Mouse (Mus musculus) left cerebral cortex, adult 8-10 months (tissue): ENCODE measurements at regions not wholly inside any gene's neighbourhood (a gene's known extent, or its start where the extent isn't known, plus 50 kb on each side); places are given as distances from the start of the nearest gene placed in this dataset.

Experiments
- DNase-seq, 2 experiments: peaks; one replicate each; pipeline ENCODE4 v3.0.0; 2022; ENCODE audit warnings: low spot score in 2 of 2

DNA sequence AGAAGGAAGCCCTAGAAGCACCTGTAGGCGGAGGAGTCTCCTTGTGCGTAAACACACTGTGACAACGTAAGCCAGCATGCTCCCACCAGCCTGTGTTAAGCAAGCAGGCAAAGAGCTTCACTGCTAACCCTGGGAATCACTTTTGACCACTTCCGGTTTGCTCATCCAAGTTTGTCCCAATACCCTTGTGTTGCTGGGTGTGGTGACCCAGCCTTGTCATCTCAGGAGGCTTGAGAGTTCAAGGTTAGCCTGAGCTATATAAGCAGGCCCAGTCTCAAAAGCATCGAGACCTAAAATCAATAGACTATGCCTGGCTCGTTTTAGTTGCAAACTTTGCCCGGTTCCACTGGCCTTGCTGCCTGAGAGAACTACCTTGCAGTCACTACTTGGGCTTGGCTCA, 175.2 kb upstream of the Sall1 start:
- DNase-seq: no peak

DNA sequence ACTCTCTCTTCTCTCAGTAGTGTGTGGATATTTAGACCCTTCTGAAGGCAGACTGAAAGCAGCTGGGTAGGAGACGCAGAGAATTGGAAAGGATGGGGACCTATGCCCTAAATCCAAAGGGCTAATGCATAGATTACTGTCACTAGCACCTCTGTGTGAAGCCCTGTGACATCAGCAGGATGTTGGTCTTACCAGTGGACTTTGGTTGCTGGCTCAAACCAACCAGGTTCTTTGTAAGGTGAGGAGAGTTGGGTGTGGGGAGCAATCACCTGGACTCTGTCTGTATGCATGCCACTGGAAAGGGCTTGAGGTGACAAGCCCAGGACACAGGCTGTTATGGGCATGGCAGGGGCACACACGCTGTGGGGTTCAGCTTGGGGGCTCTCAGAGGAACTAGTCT, 173.7 kb upstream of the Sall1 start:
- DNase-seq: no peak

DNA sequence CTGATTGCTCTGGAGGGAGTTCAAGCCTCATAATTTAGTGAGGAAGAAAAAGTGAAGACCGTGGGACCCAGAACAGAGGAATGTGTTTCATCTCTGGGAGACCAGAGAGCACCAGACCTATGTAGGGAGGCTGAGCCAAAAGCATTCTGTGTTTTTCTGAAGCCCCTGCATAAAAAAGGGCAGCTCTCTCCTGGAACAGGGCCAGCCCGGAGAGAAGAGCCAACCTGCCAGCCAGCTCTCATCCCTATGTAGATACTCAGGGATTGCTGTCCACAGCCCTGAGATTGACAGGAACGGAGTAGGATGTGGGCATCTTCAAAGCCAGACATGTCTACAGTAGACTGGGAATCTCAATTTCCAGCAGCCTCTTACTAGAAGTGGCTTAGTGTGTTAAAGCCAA, 168.0 kb upstream of the Sall1 start:
- DNase-seq: no peak

DNA sequence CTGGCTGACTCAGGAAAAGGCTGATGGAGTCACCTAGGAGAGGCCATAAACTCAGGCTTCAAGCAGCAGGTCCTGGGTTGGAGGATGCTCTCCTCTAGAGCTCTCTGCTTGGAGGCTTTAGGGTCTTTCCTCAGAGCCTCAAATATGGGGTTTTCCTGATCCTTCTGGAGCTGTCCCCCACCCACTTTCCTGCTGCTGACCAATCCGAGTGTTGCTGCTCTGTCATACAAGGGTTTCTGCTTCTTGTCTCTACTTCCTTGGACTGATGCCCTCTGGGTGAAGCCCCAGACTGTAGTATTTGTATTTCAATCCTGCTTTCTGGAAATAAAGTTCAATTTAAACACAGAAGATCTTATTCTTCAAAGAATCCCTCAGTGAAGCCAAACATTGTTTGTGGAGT, 166.7 kb upstream of the Sall1 start:
- DNase-seq: no peak

DNA sequence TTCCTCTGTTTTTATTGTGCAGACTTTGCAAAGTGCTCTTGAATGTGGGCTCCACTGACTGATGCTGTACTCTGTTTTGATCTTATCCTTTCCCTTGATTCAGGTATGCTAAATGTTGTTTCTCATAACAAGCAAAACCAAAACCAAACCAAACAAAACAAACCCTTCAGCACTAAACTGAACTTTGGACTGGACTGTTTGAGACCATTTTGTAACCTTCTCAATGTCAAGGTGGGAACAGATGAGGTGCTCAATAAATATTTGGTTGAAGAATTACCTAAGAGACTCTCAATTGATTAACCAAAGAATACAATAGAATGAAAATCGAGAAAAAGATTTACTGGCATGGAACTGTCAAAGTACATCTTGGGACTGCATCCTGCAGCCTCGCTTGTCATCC, 163.9 kb upstream of the Sall1 start:
- no peak for DNase-seq

DNA sequence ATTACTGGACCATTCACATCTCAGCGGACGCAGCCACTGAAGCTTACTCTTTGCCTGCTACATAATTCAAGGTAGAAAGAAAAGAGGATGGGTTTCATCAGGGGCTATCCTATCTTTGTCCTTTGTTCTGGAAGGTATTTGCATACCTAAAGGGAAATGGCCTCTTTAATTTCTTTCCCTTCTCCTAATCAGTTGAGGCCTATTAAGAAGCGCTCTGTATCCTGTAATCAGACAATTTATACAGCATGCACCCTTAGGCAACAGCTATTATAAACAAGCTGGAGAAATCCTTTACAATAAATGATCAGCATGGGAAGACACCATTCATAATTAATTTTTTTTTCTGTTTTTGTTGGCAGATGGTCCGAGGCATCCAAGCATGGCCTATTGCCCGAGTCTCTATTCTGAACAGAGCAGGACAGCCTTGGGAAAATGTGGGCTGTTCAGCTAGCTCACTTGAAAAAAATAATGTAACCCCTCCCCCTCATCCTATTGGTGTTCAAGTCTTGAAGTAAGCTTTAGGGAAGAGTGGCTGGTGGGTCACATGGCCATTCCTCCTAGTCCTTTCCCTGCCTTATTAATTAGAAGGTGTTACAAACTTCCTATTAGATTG, 158.6 kb upstream of the Sall1 start:
- DNase-seq: no peak

DNA sequence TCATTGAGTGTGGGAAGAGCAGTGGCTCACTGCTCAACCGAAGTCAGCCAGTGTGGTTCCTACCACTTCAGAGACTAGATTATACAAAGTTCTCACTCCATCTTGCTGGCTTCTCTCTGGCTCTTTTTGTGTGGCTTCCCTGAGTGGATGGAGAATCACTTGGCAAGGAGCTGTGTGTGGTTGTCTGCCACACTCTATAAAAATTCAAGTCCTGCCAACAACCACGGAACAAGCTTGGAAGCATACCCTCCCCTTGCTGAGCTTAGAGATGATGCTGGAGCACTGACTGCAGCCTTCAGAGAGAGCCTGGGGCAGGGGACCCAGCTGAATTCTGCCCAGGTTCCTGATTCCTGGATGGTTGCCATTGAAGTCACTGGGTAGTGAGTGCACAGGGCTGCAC, 156.3 kb upstream of the Sall1 start:
- DNase-seq: peak in 1 of 2 experiments; percentile 7

DNA sequence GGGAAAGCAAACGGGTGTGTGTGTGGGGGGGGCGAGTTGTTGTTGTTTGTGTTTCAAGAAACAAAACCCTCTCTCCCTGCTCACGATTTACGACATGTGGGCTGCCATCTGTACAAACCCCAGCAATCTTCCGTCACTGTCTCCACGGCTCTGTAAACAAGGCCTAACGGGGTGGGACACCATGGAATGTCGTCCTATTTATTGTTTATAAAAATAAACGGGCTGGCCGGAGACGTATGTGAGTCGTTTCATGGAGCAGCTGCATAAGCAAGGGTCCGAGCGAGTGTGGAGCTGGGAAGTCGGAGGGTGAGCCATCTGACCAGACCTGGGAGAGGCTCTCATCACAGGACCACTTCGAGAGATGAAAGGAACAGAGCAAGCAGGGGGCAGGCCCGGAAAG, 141.4 kb upstream of the Sall1 start:
- no peak for DNase-seq

DNA sequence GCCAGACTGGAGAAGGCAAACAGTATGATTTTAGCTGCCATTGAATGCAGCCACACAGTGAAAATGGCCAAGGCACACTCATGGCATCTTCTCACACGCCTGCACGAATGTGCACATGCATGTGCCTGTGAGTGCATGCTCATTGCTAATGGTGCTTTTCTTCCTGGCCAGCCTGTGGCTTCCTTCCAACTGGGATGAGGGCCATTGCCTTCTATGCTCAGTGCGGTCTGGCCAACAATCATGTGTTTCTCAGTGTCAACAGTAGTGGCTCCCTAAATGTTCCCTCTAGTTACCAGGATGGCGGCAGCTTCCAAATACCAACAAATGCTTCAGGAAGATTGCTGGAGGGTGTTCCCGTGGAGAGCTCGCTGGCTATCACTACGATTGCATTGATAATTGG, 131.7 kb upstream of the Sall1 start:
- DNase-seq: no peak

DNA sequence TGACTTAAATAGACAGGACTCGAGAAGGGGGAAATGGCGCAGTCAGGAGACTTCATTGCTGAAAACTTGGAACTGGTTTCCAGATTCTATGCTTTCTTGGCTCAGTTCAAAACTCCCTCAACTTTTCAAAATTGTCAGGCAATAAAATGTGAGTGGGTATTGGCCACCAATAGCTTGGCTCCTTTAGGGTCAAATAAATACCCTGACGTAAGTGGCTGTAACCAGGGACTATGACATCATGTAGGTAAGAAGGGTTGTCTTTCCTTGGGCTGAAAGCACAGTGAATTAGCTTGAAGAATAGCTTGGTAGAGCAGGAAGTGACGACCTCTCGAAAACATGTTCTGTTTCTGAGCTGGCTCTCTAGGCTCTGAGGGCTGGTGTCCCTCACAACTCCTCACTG, 127.6 kb upstream of the Sall1 start:
- no peak for DNase-seq

DNA sequence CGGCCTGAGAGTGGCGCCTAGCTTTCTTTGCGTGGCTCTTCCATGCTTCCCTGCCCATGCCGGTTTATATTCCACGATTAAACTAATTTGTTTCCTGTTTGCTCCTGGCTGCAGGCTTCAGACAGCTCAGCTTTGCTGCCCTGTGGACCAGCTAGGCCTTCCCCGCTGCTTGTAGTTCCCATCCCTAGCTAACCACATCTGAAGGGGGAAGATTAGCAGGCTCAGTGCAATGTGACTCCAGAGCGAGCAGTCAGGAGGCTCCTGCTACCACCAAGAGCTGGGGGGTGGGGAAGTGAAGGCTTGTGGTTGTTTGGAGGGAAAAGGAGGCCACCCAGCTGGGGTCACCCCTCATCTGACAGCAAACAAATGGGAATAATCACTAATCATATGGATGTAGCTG, 125.5 kb upstream of the Sall1 start:
- no peak for DNase-seq

DNA sequence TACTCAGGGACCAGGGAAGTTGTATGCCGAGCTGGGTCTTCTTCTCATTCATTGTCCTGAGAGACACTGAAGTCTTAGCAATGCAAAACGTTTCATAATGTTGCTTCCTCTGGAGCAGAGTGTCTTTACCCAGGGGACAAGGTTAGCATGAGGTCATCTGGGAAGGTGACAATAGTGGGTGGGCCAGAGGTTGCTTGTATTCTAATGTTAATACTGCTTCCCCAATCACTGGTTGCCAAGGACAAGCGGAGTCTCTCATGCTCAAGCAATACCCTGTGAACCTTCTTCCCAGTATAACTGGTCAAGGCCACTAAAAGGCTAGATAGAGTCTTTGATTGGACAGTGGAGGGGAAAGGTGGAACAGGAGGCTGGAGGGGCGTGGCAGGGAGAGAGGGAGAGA, 123.1 kb upstream of the Sall1 start:
- DNase-seq: no peak

DNA sequence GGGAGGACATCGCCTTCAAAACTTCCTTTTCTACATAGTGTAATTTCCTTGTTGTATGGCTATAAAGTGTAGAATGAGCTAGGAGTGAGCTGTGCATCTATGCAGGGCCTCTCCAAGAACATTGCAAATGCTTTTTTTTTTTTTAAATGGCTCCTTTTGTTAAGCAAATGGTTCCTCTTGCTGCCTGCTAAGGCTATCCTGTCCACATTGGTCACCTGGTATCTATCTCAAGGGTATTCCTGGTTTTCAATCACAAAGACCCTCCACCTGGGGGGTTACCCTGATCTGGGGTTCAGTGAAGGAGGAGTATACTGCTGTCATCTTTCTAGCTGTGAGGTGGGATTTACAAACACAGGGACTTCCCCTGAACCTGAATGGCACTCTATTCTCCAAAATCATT, 112.9 kb upstream of the Sall1 start:
- no peak for DNase-seq

DNA sequence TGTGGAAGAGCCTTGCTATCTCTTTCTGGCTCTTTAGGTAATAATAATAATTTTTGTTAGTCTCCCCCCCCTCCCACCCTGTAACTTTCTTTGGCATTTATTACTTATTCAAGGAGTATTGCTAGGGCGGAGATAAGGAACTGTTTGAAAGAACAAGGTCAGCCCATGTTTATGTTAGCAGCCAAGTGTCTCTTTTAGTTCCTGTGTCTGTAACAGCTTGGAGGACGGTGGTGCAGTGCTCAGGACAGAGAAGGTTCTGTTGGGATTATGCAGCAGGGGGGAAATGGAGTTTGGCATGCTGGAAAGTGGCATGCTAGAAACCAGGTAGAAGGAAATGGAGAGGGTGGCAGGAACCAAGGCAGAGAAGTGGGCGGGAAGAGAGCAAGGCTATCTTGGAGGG, 109.6 kb upstream of the Sall1 start:
- DNase-seq: no peak

DNA sequence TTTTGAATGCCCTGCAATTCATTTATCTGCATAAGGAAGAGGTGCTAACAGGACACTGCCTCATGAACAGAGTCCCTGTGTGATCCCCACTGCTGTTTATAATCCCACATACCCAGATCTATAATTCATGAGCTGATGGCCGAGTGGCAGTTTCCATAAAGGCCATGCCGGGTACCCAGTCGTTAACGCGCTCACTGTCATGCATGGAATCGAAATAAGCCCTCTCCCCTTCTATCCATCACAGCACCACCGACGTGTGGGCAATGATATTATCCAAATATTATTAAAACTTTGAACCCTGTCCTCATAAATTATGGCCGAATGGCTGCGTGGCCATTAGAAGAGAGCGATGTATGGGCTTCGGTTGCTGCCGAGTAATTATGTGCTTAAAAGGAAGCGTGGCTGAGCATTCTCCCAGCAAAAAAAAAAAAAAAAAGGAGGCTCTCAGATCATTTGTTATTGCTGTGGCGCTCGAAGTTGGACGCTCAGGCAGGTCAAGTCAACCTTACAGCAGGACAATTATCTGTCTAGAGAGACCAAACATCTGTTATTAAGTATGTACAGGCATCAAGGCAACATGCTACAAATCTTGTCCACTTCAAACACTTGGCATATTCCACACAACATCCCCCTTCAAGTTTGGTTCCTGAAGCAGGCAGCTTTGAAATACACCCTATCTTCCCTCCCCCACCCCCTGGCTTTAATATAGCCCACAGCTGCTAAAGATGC, 109.1 kb upstream of the Sall1 start:
- no peak for DNase-seq

DNA sequence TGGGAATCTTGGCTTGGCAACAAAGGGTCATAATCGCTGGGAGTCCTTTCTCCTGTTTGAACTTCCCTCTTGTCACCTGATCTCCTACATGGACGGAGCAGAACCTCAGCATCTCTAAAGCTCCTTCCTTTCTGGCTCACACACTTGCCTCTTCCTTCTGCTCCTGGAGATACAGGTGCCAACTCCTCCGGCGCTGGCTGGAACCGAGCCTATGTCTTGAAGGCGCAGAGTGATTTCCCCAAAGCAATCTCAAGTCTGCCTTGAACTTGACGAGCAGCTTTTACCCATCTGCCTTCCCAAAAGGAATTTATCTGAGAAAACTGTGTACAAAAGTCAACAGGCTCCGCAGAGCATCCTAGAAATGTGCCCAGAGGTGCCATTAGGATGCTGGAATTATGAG, 108.4 kb upstream of the Sall1 start:
- no peak for DNase-seq

DNA sequence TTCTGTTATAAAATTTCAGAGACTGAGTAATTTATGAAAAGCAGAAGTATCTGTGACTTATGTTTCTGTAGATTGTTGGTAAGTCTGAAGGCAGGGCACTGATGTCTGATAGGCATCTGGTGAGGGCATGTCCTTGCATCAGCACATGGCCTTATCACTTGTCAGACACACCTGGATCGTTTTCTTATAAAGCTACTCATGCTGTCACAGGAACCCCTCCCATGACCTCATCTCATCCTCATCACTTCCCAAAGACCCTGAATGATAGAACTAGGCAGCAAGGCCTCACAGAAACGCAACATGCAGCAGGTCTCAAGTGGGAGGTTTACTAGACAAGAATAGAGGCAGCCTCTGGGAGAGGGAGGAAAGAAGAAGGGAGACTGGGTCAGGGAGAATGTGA, 107.0 kb upstream of the Sall1 start:
- DNase-seq: no peak

DNA sequence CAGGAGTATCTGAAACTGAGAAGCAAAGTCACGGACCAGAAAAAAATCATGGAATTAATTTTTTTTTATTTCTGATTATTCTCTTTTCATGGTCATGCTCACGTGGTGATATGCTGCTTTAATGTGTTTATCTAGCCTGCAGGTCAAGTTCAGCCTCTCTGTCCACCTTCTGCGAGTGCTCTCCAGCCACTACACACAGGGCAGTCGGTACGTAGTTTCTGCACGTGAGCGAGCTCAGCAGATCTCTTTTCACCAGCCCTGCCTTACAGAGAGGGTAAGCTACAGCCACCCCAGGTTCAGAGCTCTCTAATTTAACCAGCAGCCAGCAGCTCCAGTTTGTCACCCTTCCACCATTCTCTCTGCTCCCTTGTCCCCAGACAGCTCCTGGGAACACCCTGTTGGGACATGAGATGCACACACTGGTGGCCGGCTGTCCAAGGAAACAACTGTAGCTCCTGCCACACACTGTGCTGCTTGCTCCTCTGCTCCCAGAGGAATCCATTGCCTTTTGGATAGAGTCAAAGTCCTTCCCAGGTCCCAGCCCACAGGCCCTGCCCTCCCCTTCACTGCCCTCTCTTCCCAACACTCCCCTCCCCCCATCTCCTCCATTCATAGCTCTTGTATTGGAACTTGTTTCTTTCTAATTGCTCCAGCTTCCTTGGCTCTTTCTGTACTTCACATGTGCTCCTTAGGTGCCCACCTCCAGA, 97.7 kb upstream of the Sall1 start:
- DNase-seq: no peak

DNA sequence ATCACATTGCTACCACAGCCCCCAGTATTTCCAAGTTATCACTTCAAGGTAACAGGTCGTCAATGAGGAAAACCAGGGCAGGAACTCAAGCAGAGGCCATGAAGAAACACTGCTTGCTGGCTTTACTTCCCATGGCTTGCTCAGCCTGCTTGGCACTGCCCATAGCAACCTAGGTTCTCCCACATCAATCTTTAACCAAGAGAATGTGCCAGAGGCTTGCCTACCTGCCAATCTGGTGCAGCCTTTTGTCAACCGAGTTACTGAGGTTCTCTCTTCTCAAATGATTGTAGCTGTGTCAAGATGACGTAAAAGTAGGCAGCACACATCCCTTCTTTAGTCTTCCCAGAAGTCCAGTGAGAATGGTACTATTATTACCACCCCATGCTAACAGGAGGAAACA, 95.9 kb upstream of the Sall1 start:
- no peak for DNase-seq

DNA sequence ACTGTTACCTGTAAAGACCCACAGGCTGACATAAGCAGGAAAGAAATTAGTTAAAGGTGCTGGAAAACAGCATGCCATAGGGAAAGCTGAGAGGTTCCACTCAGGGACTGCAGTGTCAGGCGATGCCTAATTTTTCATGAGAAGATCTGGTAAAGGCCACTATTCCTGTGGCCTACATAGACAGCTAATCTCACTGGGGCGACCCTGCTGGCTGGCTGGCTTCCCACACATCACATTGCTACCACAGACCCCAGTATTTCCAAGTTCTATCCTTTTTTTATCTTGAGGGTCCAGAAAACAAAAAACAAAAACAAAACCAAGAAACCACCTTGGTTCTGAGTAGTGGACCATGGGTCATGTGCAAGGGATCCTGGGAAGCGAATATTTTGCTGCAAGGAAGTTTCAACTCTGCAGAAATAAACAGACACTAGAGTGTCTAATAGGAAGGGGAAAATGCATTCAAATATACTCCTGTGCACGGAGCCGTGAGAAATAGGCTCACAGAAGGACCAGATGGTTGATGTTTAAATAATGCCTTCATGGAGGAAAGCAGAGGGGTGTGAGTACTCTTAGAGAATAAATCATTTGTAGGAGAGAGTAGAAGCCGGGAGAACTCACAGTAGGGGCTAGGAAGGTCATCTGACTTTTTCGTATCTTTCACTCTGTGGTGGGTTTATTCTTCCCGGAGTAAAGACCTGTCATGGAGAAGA, 94.6 kb upstream of the Sall1 start:
- DNase-seq: no peak

DNA sequence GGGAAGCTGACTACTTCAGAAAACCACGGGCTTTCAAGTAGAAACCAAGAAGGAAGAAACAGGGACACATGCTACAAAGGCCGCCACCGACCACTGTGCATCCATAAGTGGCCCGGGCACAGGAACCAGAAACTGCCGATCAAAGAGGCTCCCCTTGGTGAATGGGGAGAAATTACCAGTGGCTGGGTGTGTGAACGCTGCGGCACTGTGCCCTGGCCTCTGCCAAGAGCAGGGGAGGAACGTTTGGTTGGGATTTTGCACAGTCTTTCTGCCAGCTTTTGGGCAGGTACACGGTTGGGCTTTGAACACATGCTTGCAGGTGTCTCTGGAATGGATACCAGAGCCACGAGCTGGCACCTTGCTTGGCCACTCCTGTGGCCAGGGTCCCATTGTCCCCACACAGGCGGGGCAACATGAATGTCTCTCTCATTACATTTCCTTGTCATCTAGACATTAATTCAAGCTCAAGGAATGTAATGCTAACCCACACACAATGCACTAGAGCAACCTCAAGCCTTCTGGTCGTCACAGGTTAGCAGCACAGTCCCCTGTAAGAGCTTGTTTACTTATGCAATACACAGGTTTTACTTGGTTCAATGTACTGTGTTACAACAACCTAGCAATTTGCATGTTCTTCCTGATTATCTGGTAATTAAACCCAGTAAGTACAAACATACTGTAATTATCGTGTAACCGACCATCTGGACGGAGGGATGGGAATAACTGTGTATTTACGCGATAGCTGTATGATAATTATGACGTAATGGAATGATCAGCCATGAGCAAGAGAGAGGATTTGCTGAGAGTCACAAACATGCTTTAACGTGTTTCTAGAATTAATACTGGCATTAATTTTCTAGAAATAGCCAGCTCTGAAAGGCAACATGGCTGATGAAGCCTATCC, 90.9 kb upstream of the Sall1 start:
- DNase-seq: no peak
